Comparison of ENCODE assay signal across 7 mouse cellular contexts in the genomic region with DNA sequence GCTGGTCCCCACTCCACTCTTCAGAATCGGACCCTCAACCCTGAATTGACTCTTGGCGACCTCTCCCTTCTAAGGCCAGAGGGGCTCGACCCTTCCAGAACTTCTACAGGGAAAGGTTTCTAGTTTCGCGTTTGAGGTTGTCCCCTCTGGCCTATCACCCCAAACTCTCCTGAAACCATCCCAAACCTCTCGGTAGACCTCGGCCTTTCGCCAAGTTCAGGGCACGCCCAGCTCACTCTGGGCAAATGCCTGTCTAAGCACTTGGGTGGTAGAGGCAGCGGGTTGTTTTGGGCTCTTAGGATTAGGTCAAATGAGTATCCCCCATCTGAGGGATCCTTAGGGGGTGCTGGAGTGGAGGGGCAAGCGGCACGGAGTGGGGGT.
DNase-seq lines count a peak whose midpoint lies in the region; ATAC-seq and TF ChIP-seq lines count a peak whose summit lies in the region.

No protein-coding gene starts in this region.

- no peak for ATAC-seq in lung, postnatal 0 days

- H3K4me2 ChIP-seq in lung, postnatal 0 days (replicated peaks; ENCODE audit: low read depth, low read length) = peak overlapping the region; percentile 89

- TF ChIP-seq CTCF in cortical plate, adult 2 months (IDR thresholded peaks at IDR 0.05; ENCODE audit: extremely low read depth, insufficient read depth, low read length) = no peak
- TF ChIP-seq CTCF in lung, postnatal 0 days (IDR thresholded peaks at IDR 0.05) = no peak

- no peak for TF ChIP-seq POLR2A in cortical plate, adult 2 months (IDR thresholded peaks at IDR 0.05; ENCODE audit: extremely low read depth, insufficient read depth, low read length)

- peak; percentile 46 for DNase-seq in retina, postnatal 1 day
- DNase-seq in retina, embryonic 14.5 days (ENCODE audit: low spot score) = no peak
- peak; percentile 45 for DNase-seq in hindbrain, embryonic 10.5 days (ENCODE audit: low spot score)
- no peak for DNase-seq in lung, postnatal 0 days (ENCODE audit: low spot score)
- DNase-seq in c-Kit-positive CD71-positive TER-119-positive erythroid progenitor cells, embryonic 14.5 days (ENCODE audit: low spot score) = no peak
- no peak for DNase-seq in spleen, postnatal 36 days (ENCODE audit: low spot score in 2 of 2)

- peaks cover 2% of the 10 kb centered on the region; the same call in 1 of the 2 replicates for H3K4me1 ChIP-seq in cortical plate, adult 2 months (ENCODE audit: control insufficient read depth, insufficient read depth, low read length)
- H3K4me1 ChIP-seq in hindbrain, embryonic 10.5 days (replicated peaks) = peaks cover 51% of the 10 kb centered on the region
- no peaks in the 10 kb centered on the region for H3K4me1 ChIP-seq in lung, postnatal 0 days (ENCODE audit: insufficient read depth, low read depth, low read length)

- under 1% methylated on average over 12 of the region's 12 CpGs for WGBS in hindbrain, embryonic 10.5 days
- WGBS in lung, postnatal 0 days = 1% methylated on average over 12 of the region's 12 CpGs

- no peak for TF ChIP-seq EP300 in lung, postnatal 0 days (IDR thresholded peaks at IDR 0.05)

- H3K9ac ChIP-seq in lung, postnatal 0 days (replicated peaks; ENCODE audit: low read depth) = peak overlapping the region; percentile 60

- H3K27ac ChIP-seq in cortical plate, adult 2 months (ENCODE audit: insufficient read depth, low read length) = no peak overlapping the region
- H3K27ac ChIP-seq in hindbrain, embryonic 10.5 days = peak overlapping the region; percentile 98
- H3K27ac ChIP-seq in lung, postnatal 0 days (ENCODE audit: low read length) = no peak overlapping the region

- no peaks in the 10 kb centered on the region for H3K27me3 ChIP-seq in hindbrain, embryonic 10.5 days (ENCODE audit: insufficient read depth, poor library complexity, severe bottlenecking)
- H3K27me3 ChIP-seq in lung, postnatal 0 days (replicated peaks; ENCODE audit: insufficient read depth, low read length) = no peaks in the 10 kb centered on the region

- H3K4me3 ChIP-seq in cortical plate, adult 2 months (ENCODE audit: insufficient read depth, low read length) = peak overlapping the region; percentile 58
- H3K4me3 ChIP-seq in hindbrain, embryonic 10.5 days = peak overlapping the region; percentile 84
- peak overlapping the region; percentile 71 for H3K4me3 ChIP-seq in lung, postnatal 0 days (ENCODE audit: low read depth, low read length)

- H3K9me3 ChIP-seq in hindbrain, embryonic 10.5 days = no peaks in the 10 kb centered on the region
- no peaks in the 10 kb centered on the region for H3K9me3 ChIP-seq in lung, postnatal 0 days (ENCODE audit: low read length)

- peaks cover 12% of the 10 kb centered on the region for H3K36me3 ChIP-seq in hindbrain, embryonic 10.5 days
- H3K36me3 ChIP-seq in lung, postnatal 0 days (ENCODE audit: insufficient read depth, low read length) = no peaks in the 10 kb centered on the region

Comparison
In these comparisons a context has a peak if more than half of its experiments do, and no peak if none do; other contexts are left out.
1. DNase-seq: peak in retina, postnatal 1 day (single experiment) and hindbrain, embryonic 10.5 days (single experiment); none in retina, embryonic 14.5 days (single experiment), lung, postnatal 0 days (single experiment), c-Kit-positive CD71-positive TER-119-positive erythroid progenitor cells, embryonic 14.5 days (single experiment) and spleen, postnatal 36 days (0 of 2).
2. Peak in every context shown above with its lines, with median percentiles within 50 percentile points of each other: H3K4me3 ChIP-seq.